Mouse (Mus musculus): Measurements from ENCODE around the gene R3hcc1l. TPM values are rescaled to one million over a fixed set of nuclear protein-coding genes. Genes with fewer than 3 reads are reported as not detected.
A peak's percentile ranks its signal among the peaks of the same experiment; 100 is the strongest.

The R3hcc1l gene
- 13.7 and 15.0 TPM in 2 replicates for polyA plus RNA-seq (2016; fragmentation: Nextera tagmentation; extraction: Ambion mirVana)

GRCm38 (mm10) chr19:42518620-42519310 lies at the start of gene R3hcc1l:
R3hcc1l (plus strand) TSS chr19:42518759.
- peak; percentile 97 for DNase-seq (ENCODE audit: low spot score)
- peaks cover 22% of the 10 kb centered on the region for H3K27me3 ChIP-seq (ENCODE audit: insufficient read depth, poor library complexity, severe bottlenecking)
- peak within 1 kb of the TSS; percentile 93 for H3K27ac ChIP-seq
- peak within 1 kb of the TSS; percentile 92 for H3K4me3 ChIP-seq
- no peaks in the 10 kb centered on the region for H3K9me3 ChIP-seq
- WGBS = under 1% methylated on average over 59 of the region's 59 CpGs
- H3K4me1 ChIP-seq = peaks cover 6% of the 10 kb centered on the region; the same call in 1 of the 2 replicates
- H3K36me3 ChIP-seq = no peaks in the 10 kb centered on the region

- Histone ChIP-seq H3K27ac (no peak overlapping the region), H3K36me3 (no peaks in the 10 kb centered on the region), H3K4me3 (no peak overlapping the region), H3K9me3 (no peaks in the 10 kb centered on the region), H3K27me3 (ENCODE audit: insufficient read depth, poor library complexity, severe bottlenecking) (peaks cover 51% of the 10 kb centered on the region), H3K4me1 (no peaks in the 10 kb centered on the region)
- WGBS = 79% methylated on average over 4 of the region's 4 CpGs
- DNase-seq (ENCODE audit: low spot score) = no peak
Measured at GRCm38 (mm10) chr19:42471571-42471970, 47.0 kb upstream of the R3hcc1l start.

DNA sequence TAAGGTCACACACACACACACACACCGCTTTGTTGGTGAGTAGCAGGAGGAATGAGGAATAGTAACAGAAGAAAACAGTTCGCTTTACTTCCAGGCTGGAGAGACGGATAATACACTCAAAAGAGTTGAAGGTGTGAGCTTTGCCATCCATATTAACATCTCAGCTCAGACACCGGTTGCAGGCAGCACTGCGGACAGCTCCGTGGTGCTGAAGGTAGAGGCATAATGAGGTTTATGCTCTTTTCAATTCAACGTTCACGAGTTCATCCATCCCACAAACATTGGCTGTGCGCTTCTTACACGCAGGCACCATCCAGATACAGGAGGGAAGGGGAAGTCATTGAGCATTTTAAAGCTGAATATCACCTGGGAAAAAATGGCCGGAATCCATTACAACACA lies 45.7 kb upstream of the R3hcc1l start:
- Histone ChIP-seq H3K36me3 (no peaks in the 10 kb centered on the region), H3K27me3 (ENCODE audit: insufficient read depth, poor library complexity, severe bottlenecking) (peaks cover 59% of the 10 kb centered on the region), H3K9me3 (no peaks in the 10 kb centered on the region), H3K27ac (no peak overlapping the region), H3K4me1 (no peaks in the 10 kb centered on the region), H3K4me3 (no peak overlapping the region)
- no peak for DNase-seq (ENCODE audit: low spot score)
- 27% methylated on average over 11 of the region's 11 CpGs for WGBS

GRCm38 (mm10) chr19:42477769-42478168 lies 40.8 kb upstream of the R3hcc1l start:
- DNase-seq (ENCODE audit: low spot score) = no peak
- Histone ChIP-seq H3K9me3 (no peaks in the 10 kb centered on the region), H3K27me3 (ENCODE audit: insufficient read depth, poor library complexity, severe bottlenecking) (peaks cover 52% of the 10 kb centered on the region), H3K27ac (no peak overlapping the region), H3K36me3 (no peaks in the 10 kb centered on the region), H3K4me1 (no peaks in the 10 kb centered on the region), H3K4me3 (no peak overlapping the region)
- 61% methylated on average over 5 of the region's 5 CpGs for WGBS

DNA sequence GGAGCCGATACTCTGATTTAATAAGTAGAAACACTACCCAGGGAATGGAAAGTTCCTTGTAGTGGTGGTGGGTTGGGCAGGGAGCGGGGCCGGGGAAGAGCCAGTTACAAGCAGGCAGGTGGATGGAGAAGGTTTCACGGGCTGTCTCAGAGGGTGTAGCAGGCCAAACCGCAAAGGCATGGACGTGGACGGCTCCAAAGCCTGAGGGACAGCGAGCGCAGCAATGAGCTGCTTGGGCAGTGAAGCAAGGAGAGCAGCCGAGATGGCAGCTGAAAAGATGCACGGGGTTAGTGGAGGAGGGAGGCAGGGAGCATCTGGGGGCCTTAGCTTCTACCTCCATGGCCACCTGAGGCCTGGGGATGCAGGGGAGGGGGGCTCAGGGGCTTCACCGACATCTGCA lies 40.3 kb upstream of the R3hcc1l start:
- H3K4me3 ChIP-seq = no peak overlapping the region
- H3K4me1 ChIP-seq = no peaks in the 10 kb centered on the region
- no peaks in the 10 kb centered on the region for H3K36me3 ChIP-seq
- peaks cover 56% of the 10 kb centered on the region for H3K27me3 ChIP-seq (ENCODE audit: insufficient read depth, poor library complexity, severe bottlenecking)
- H3K9me3 ChIP-seq = no peaks in the 10 kb centered on the region
- 63% methylated on average over 12 of the region's 12 CpGs for WGBS
- no peak for DNase-seq (ENCODE audit: low spot score)
- no peak overlapping the region for H3K27ac ChIP-seq

- peaks cover 6% of the 10 kb centered on the region; the same call in 1 of the 2 replicates for H3K4me1 ChIP-seq
- H3K4me3 ChIP-seq = no peak overlapping the region
- H3K9me3 ChIP-seq = no peaks in the 10 kb centered on the region
- H3K27me3 ChIP-seq (ENCODE audit: insufficient read depth, poor library complexity, severe bottlenecking) = peaks cover 22% of the 10 kb centered on the region
- H3K36me3 ChIP-seq = no peaks in the 10 kb centered on the region
- WGBS = 55% methylated on average over 7 of the region's 7 CpGs
- H3K27ac ChIP-seq = no peak overlapping the region
- DNase-seq (ENCODE audit: low spot score) = no peak
Measured at GRCm38 (mm10) chr19:42485443-42485842, 33.1 kb upstream of the R3hcc1l start.

DNA sequence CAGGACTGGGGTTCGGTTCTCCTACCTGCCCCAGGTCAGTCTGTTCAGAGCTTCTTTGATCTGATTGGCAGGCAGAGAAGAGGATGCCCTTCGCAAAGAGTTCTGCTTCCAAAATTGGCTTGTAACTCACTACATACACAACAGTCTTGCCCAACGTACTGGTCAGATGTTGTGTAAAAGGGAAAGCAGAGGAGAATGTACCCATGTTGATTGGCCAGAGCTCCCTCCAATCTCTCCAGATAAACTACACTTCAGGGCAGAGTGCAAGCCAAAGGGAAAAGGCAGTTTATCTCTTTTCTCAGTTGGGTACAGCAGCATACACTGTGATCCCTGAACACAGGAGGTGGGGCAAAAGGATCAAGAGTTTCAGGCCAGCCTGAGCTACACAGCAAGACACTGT lies 31.3 kb upstream of the R3hcc1l start:
- peaks cover 38% of the 10 kb centered on the region; the same call in 1 of the 2 replicates for H3K27me3 ChIP-seq (ENCODE audit: insufficient read depth, poor library complexity, severe bottlenecking)
- 72% methylated on average over 3 of the region's 3 CpGs for WGBS
- H3K27ac ChIP-seq = no peak overlapping the region
- no peak for DNase-seq (ENCODE audit: low spot score)
- H3K4me3 ChIP-seq = no peak overlapping the region
- H3K4me1 ChIP-seq = peaks cover 6% of the 10 kb centered on the region; the same call in 1 of the 2 replicates
- H3K9me3 ChIP-seq = no peaks in the 10 kb centered on the region
- no peaks in the 10 kb centered on the region for H3K36me3 ChIP-seq

GRCm38 (mm10) chr19:42493257-42493917 lies 25.2 kb upstream of the R3hcc1l start:
- H3K36me3 ChIP-seq = no peaks in the 10 kb centered on the region
- 59% methylated on average over 5 of the region's 5 CpGs for WGBS
- no peak overlapping the region for H3K27ac ChIP-seq
- no peak for DNase-seq (ENCODE audit: low spot score)
- H3K9me3 ChIP-seq = no peaks in the 10 kb centered on the region
- H3K4me1 ChIP-seq = 0 out of 2 replicates have a peak, but pooled peaks cover 4% of the 10 kb centered on the region
- peaks cover 64% of the 10 kb centered on the region for H3K27me3 ChIP-seq (ENCODE audit: insufficient read depth, poor library complexity, severe bottlenecking)
- no peak overlapping the region for H3K4me3 ChIP-seq

- peaks cover 31% of the 10 kb centered on the region for H3K27me3 ChIP-seq (ENCODE audit: insufficient read depth, poor library complexity, severe bottlenecking)
- H3K4me1 ChIP-seq = no peaks in the 10 kb centered on the region
- H3K4me3 ChIP-seq = no peak overlapping the region
- no peaks in the 10 kb centered on the region for H3K36me3 ChIP-seq
- no peak overlapping the region for H3K27ac ChIP-seq
- WGBS = 62% methylated on average over 3 of the region's 3 CpGs
- no peak for DNase-seq (ENCODE audit: low spot score)
- H3K9me3 ChIP-seq = no peaks in the 10 kb centered on the region
Measured at GRCm38 (mm10) chr19:42504156-42504555, 14.4 kb upstream of the R3hcc1l start.

- Histone ChIP-seq H3K27ac (no peak overlapping the region), H3K27me3 (ENCODE audit: insufficient read depth, poor library complexity, severe bottlenecking) (peaks cover 46% of the 10 kb centered on the region), H3K4me3 (no peak overlapping the region), H3K4me1 (peaks cover 9% of the 10 kb centered on the region), H3K36me3 (no peaks in the 10 kb centered on the region), H3K9me3 (no peaks in the 10 kb centered on the region)
- DNase-seq (ENCODE audit: low spot score) = no peak
- 77% methylated on average over 9 of the region's 9 CpGs for WGBS
Measured at GRCm38 (mm10) chr19:42509625-42510024, 8.9 kb upstream of the R3hcc1l start.

DNA sequence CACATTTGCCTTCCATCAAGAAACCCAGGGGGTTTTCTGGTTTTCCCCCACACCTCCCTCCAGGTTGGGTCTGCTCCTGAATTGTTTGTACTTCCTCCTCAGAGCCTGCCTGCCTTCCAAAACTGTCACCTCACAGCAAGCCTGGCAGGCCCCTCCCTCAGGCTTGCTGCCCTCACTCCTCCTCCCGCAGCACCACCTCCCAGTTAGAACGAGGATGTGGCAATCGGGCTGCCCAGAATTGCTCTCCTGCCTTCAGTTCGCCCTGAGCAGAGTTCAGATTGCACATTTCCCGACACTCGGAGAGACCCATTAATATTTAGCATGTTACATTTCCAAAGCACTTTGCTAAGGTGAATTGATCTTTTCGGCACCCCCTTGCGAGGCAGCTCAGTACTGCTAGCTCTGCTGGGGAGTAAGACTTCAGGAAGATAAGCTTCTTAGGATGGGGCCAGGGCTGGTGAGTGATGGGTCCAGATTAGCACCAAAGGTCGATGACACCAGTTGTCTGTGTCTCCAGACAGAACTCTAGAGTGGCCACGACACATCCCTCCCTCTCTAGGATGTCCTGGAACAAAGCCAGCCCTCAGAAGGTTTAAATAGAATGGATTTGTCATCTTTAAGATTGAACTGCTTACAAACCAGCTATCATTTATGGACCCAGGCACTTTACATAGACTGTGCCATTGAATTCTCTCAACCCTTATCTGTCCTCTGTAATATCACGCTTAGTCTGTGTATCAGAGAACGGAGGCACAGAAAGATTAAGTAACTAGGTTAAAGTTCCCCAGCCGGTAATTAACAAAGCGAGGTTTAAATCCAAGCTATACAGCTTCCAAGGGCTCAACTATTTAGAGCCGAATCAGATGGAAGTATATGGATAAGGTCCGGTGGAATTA lies 8.0 kb upstream of the R3hcc1l start:
- 37% methylated on average over 16 of the region's 16 CpGs for WGBS
- H3K27me3 ChIP-seq (ENCODE audit: insufficient read depth, poor library complexity, severe bottlenecking) = peaks cover 50% of the 10 kb centered on the region
- H3K36me3 ChIP-seq = no peaks in the 10 kb centered on the region
- no peak for DNase-seq (ENCODE audit: low spot score)
- H3K4me3 ChIP-seq = peak overlapping the region; percentile 24
- H3K4me1 ChIP-seq = peaks cover 9% of the 10 kb centered on the region
- no peaks in the 10 kb centered on the region for H3K9me3 ChIP-seq
- no peak overlapping the region for H3K27ac ChIP-seq

DNA sequence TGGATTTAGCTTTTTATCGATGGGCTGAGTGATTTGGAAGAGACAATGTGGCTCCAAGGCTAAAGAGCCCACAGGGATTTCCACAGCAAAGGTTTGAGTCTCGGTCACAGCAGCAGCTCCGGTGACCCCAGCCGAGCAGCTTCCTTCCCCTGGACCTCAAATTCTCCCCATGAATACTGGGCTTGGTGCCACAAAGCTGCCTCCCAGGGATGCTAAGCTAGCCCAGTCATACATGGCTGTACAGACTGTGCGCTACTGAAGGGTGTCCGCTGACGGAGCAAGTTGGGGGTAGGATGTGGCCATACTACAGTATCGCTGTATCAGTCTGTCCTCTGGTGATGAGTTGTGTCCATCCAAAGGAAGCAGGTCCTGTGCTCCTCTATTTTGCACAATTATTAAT lies 2.9 kb upstream of the R3hcc1l start:
- Histone ChIP-seq H3K27ac (no peak overlapping the region), H3K36me3 (no peaks in the 10 kb centered on the region), H3K4me3 (no peak overlapping the region), H3K27me3 (ENCODE audit: insufficient read depth, poor library complexity, severe bottlenecking) (peaks cover 35% of the 10 kb centered on the region), H3K4me1 (peaks cover 7% of the 10 kb centered on the region; the same call in 1 of the 2 replicates), H3K9me3 (no peaks in the 10 kb centered on the region)
- 90% methylated on average over 8 of the region's 8 CpGs for WGBS
- DNase-seq (ENCODE audit: low spot score) = no peak

Measured in heart, embryonic 10.5 days (tissue).